Mouse (Mus musculus): ENCODE data around the gene Glg1.
A peak's percentile ranks its signal among the peaks of the same experiment; 100 is the strongest.
"Not testable (repeated sequence)": the region's sequence is repeated elsewhere in the genome, so short reads cannot be mapped to it uniquely, and the experiment has no call there.

Gene Glg1

GRCm38 (mm10) chr8:111258631-111259407 is at the start of gene Glg1:
TSS of gene Glg1 (minus strand) at chr8:111259216.
- DNase-seq (ENCODE audit: low read depth, low spot score): peak; percentile 91

- DNase-seq (ENCODE audit: low read depth, low spot score): no peak
These were observed 46.2 kb upstream of the Glg1 start for GRCm38 (mm10) chr8:111305031-111305730.

GRCm38 (mm10) chr8:111304359-111304758 is 45.3 kb upstream of the Glg1 start:
- DNase-seq (ENCODE audit: low read depth, low spot score): no peak

- not testable (repeated sequence) for DNase-seq (ENCODE audit: low read depth, low spot score)
These were observed 44.2 kb upstream of the Glg1 start for GRCm38 (mm10) chr8:111303076-111303803.

- no peak for DNase-seq (ENCODE audit: low read depth, low spot score)
These were observed 41.9 kb upstream of the Glg1 start for GRCm38 (mm10) chr8:111300597-111301546.

DNA sequence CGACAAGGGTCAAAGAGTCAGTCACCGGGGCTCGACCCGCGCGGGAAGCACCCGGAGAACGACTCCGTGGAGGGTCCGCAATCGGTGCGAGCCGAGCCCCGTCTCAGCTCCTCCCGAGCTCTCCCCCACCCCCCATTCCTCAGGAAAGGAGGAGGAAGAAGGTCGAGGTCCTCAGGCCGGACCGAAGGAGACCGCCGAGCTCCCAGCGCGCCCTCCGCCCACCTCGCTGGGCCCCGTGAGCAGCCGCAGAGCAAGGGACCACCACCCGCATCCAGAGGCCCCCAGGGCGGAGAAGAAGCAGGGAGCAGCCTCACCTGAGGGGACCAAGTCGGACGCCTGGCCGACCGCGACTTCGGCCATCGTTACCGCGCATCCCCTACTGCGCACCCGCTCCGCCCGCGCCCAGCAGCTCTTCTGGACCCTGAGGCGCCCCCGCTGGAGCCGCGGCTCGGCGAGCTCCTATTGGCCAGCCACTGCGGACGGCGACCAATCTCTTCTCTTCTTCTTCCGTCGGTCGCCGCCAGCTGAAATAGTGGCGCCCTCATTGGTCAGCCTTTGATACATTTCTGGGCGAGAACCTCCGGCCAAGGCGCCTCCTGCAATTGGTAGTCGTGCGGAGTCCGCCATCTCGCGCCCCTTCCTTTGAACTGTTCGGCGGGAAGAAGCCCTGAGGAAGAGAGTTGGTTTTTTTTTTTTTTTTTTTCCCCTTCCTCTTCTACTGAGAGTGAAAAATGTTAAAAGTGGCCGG is 41.0 kb upstream of the Glg1 start, which contains the start of gene Rfwd3:
Rfwd3 (minus strand) TSS at position 402 of the 748 bp plus-strand sequence.
- peak; percentile 98 for DNase-seq (ENCODE audit: low read depth, low spot score)

GRCm38 (mm10) chr8:111299363-111299820 is 40.4 kb upstream of the Glg1 start:
- DNase-seq (ENCODE audit: low read depth, low spot score): peak; percentile 45

- no peak for DNase-seq (ENCODE audit: low read depth, low spot score)
These were observed 39.0 kb upstream of the Glg1 start for GRCm38 (mm10) chr8:111298011-111298410.

DNA sequence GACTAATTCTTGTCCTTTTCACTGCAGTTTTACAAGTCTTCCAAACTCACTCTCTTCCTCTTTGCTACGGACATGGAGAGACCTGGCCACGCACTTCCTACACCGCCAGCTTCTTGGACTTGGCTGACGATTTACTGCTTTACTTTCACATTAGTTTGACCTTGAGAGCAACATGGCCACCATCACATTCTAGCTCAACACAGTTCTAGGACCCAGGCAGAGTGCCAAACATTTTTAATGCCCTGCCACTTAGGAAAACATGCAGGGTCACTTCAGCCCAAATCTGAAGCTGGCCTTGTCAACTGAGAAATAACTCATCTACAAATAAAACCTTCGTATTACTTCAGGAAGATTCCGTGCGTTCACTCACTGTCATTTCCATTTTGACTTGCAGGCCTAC is 32.7 kb upstream of the Glg1 start:
- DNase-seq (ENCODE audit: low read depth, low spot score): no peak

DNA sequence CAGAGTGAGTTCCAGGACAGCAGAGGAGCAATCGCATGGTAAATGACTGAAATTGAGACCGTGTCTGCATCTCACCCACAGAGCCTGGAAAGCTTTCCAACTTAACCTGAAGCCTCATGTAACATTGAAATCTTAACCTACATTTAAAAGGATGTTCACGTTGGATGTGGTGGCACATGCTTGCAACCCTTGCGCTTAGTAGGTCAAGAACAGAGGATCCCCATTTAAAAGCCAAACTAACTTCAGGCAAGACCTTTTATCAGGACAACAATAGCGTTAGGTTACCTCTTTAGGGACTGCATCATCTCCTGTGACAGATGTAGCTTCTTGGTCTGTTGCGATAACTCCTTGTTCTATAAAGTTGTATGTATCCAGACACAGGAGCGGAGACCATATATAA is 31.6 kb upstream of the Glg1 start:
- DNase-seq (ENCODE audit: low read depth, low spot score): no peak

GRCm38 (mm10) chr8:111285603-111286002 is 26.6 kb upstream of the Glg1 start:
- DNase-seq (ENCODE audit: low read depth, low spot score): no peak

- peak; percentile 23 for DNase-seq (ENCODE audit: low read depth, low spot score)
These were observed 23.1 kb upstream of the Glg1 start for GRCm38 (mm10) chr8:111282093-111282492.

GRCm38 (mm10) chr8:111268277-111268676 is 9.3 kb upstream of the Glg1 start:
- DNase-seq (ENCODE audit: low read depth, low spot score): no peak

DNA sequence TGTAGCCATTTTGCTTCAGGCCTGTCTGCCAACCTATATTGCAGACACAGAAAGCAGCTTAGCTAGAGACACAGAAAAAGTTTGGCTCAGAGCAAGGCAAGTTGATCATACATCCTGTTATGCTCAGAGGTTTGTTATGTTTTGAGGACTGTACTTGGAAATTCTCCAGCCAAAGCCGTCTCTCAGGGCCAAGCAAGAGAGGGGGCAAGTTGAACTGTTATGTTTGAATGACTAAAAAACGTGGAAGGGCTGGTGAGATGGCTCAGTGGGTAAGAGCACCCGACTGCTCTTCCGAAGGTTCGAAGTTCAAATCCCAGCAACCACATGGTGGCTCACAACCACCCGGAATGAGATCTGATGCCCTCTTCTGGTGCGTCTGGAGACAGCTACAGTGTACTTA is 7.1 kb upstream of the Glg1 start:
- not testable (repeated sequence) for DNase-seq (ENCODE audit: low read depth, low spot score)

- no peak for DNase-seq (ENCODE audit: low read depth, low spot score)
These were observed 5.7 kb upstream of the Glg1 start for GRCm38 (mm10) chr8:111264693-111265220.

- DNase-seq (ENCODE audit: low read depth, low spot score): no peak
These were observed 3.0 kb upstream of the Glg1 start for GRCm38 (mm10) chr8:111261981-111262381.

GRCm38 (mm10) chr8:111260251-111260650 is 1.2 kb upstream of the Glg1 start:
- no peak for DNase-seq (ENCODE audit: low read depth, low spot score)

DNA sequence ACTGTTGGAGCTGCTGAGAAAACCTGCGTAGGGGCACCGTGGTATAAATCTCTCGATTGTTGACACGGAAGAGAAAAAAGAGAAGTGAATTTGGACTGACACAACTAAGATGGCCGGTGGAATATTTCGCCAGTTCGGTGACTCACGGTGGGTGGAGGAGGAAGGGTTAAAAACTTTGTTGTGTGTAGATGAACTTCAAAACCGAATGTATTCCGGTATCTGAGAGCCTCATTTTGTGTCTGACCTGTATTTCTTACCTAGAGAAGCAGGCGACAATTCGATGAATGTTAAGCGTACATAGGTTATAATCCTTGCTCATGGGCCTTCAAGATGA is 359 bp upstream of the Glg1 start:
- DNase-seq (ENCODE audit: low read depth, low spot score): no peak

GRCm38 (mm10) chr8:111258010-111258630 is 896 bp downstream of the Glg1 start:
- no peak for DNase-seq (ENCODE audit: low read depth, low spot score)

Measured in forelimb bud, embryonic 11.5 days (tissue).